In the genomic region with DNA sequence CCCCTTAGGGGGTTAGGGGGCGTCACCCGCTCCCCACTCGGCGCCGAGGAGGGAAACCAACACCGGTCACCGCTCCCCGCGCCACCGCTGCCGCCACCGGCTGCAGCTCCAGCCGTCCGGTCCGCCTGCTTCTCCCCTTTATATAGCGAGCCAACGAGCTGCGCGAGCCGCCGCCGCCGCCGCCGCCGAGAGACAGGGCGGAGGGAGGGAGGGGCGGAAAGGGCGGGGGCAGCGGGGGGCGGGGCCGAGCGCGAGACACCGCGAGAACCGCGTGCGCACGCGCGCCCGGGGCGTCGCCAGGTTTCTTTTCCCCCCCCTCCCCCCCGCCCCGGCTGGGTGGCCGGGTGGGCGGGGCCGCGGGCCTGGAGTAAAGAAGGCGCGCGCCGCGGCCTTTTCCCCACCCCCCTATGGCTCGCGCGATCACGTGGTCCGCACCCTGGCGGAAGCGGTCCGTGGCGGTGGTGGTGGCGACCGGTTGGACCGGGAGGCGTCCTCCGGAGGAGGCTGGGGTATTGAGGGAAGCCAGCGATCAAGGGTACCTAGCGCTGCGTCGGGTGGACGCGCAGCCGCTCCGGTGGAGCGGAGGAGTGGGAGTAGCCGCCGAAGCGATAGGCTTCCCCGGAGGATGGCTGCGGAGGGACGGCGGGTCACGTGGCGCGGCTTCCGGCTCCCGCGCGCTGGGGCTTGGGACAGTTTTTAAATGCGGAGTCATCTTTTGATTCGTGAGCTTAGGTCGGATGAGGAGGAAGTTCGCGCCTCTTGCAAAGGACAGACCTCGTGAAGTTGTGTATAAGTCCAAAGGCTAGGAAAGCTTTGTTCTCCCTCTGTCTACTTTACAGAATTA, we compare ENCODE assay signal across 8 mouse cellular contexts. TPM values are rescaled to one million over a fixed set of nuclear protein-coding genes. Genes with fewer than 3 reads are reported as not detected.
A peak's percentile ranks its signal among the peaks of the same experiment; 100 is the strongest.
DNase-seq lines count a peak whose midpoint lies in the region; ATAC-seq and TF ChIP-seq lines count a peak whose summit lies in the region.

A gene (minus strand): TSS at position 641 of the 844 bp plus-strand sequence.

- DNase-seq in MEL (ENCODE audit: low read depth, low spot score), result peak; percentile 95
- peak; percentile 95 to 97 for DNase-seq in cerebellum, adult 2 months
- DNase-seq in forelimb bud, embryonic 11.5 days (ENCODE audit: low read depth, low spot score), result peak; percentile 95
- peak; percentile 63 for DNase-seq in layer of hippocampus, adult 9-10 months (ENCODE audit: low spot score)
- peak; percentile 96 for DNase-seq in ovary, postnatal 10 days (ENCODE audit: low spot score)
- peak; percentile 94 to 95 for DNase-seq in thymus, postnatal 10 days (ENCODE audit: low spot score in 2 of 2)

- WGBS in cerebellum, adult 2 months, result under 1% methylated on average over 70 of the region's 99 CpGs
- WGBS in lung, embryonic 16.5 days, result under 1% methylated on average over 58 of the region's 99 CpGs

- no peak for TF ChIP-seq RAD21 in MEL (IDR thresholded peaks at IDR 0.05; ENCODE audit: low read depth, low read length)

- peaks cover 3 to 24% of the 10 kb centered on the region in 2 experiments; a peak in 3 of 4 replicates for H3K36me3 ChIP-seq in MEL (ENCODE audit: control insufficient read depth in 1 of 2, insufficient read depth in 2 of 2, low read length in 2 of 2)
- peaks cover 4% of the 10 kb centered on the region; the same call in 1 of the 2 replicates for H3K36me3 ChIP-seq in lung, embryonic 16.5 days (ENCODE audit: control insufficient read depth, insufficient read depth, low read length)

- peak; percentile 56 to 65 for ATAC-seq in hematopoietic stem cell, adult 5-6 weeks (replicated peaks in 1 of 2; ENCODE audit: insufficient read depth in 1 of 2, low FRiP score in 2 of 2, low TSS enrichment in 1 of 2, low read depth in 1 of 2, poor library complexity in 2 of 2, severe bottlenecking in 2 of 2)
- peak; percentile 88 for ATAC-seq in lung, embryonic 16.5 days (ENCODE audit: low read depth)

- no peak; a peak in 1 of 6 replicates for TF ChIP-seq CTCF in MEL (IDR thresholded peaks at IDR 0.05 in 2 of 3, conservative IDR thresholded peaks at IDR 0.05 in 1 of 3; ENCODE audit: control insufficient read depth in 1 of 3, insufficient read depth in 1 of 3, low read depth in 2 of 3, low read length in 3 of 3, poor library complexity in 1 of 3, severe bottlenecking in 1 of 3)
- no peak for TF ChIP-seq CTCF in cerebellum, adult 2 months (IDR thresholded peaks at IDR 0.05; ENCODE audit: borderline replicate concordance, insufficient read depth, low read depth, low read length)

- H3K4me2 ChIP-seq in lung, embryonic 16.5 days (ENCODE audit: low read depth, low read length), result peak within 1 kb of the TSS; percentile 83

- peak within 1 kb of the TSS; percentile 100 for H3K9ac ChIP-seq in MEL (ENCODE audit: control insufficient read depth, low read depth, low read length, poor library complexity, severe bottlenecking)
- peak within 1 kb of the TSS; percentile 99 for H3K9ac ChIP-seq in lung, embryonic 16.5 days (ENCODE audit: low read length)

- H3K4me3 ChIP-seq in MEL (ENCODE audit: control insufficient read depth in 1 of 2, insufficient read depth in 1 of 2, low read depth in 2 of 2, low read length in 2 of 2), result peak within 1 kb of the TSS; percentile 63 to 91
- peak within 1 kb of the TSS; percentile 87 for H3K4me3 ChIP-seq in cerebellum, adult 2 months (replicated peaks; ENCODE audit: insufficient read depth, low read depth, low read length)
- H3K4me3 ChIP-seq in lung, embryonic 16.5 days (ENCODE audit: low read length), result peak within 1 kb of the TSS; percentile 80

- TF ChIP-seq EP300 in MEL (IDR thresholded peaks at IDR 0.05; ENCODE audit: low read depth in 1 of 2, low read length in 2 of 2), result peak; percentile 15 to 31; a peak in 1 of 4 replicates

- TF ChIP-seq POLR2A in MEL (IDR thresholded peaks at IDR 0.05; ENCODE audit: control insufficient read depth in 1 of 2, insufficient read depth in 1 of 2, low read depth in 1 of 2, low read length in 2 of 2, poor library complexity in 1 of 2), result peak; percentile 97 to 100
- peak; percentile 87 for TF ChIP-seq POLR2A in cerebellum, adult 2 months (IDR thresholded peaks at IDR 0.05; ENCODE audit: borderline replicate concordance, insufficient read depth, low read length)

- H3K27ac ChIP-seq in MEL (ENCODE audit: control insufficient read depth, low read depth, low read length), result peak within 1 kb of the TSS; percentile 100
- H3K27ac ChIP-seq in cerebellum, adult 2 months (ENCODE audit: insufficient read depth, low read length), result peak within 1 kb of the TSS; percentile 91
- peak within 1 kb of the TSS; percentile 100 for H3K27ac ChIP-seq in lung, embryonic 16.5 days (ENCODE audit: low read length)

- H3K79me2 ChIP-seq in MEL (ENCODE audit: control insufficient read depth, insufficient read depth, low read length, poor library complexity), result peaks cover 26% of the 10 kb centered on the region

- no peaks in the 10 kb centered on the region for H3K27me3 ChIP-seq in MEL (ENCODE audit: control insufficient read depth in 1 of 2, insufficient read depth in 2 of 2, low read length in 2 of 2)
- no peaks in the 10 kb centered on the region for H3K27me3 ChIP-seq in cerebellum, adult 2 months (ENCODE audit: control insufficient read depth, insufficient read depth, low read length)
- H3K27me3 ChIP-seq in lung, embryonic 16.5 days (ENCODE audit: control insufficient read depth, insufficient read depth, low read depth, low read length), result no peaks in the 10 kb centered on the region

- H3K4me1 ChIP-seq in MEL (ENCODE audit: control insufficient read depth in 1 of 2, insufficient read depth in 2 of 2, low read length in 2 of 2), result peaks cover 5 to 17% of the 10 kb centered on the region in 2 experiments
- H3K4me1 ChIP-seq in cerebellum, adult 2 months (ENCODE audit: control insufficient read depth, insufficient read depth, low read length), result no peaks in the 10 kb centered on the region
- peaks cover 14% of the 10 kb centered on the region for H3K4me1 ChIP-seq in lung, embryonic 16.5 days (replicated peaks; ENCODE audit: control insufficient read depth, insufficient read depth, low read length)

- no peaks in the 10 kb centered on the region for H3K9me3 ChIP-seq in MEL (replicated peaks; ENCODE audit: insufficient read depth, low read length)
- H3K9me3 ChIP-seq in lung, embryonic 16.5 days (ENCODE audit: control insufficient read depth, low read length), result no peaks in the 10 kb centered on the region

TF ChIP-seq in MEL, 35 proteins besides CTCF, POLR2A, EP300 and RAD21 (continues in another document):
- TF ChIP-seq RCOR1 (IDR thresholded peaks at IDR 0.05; ENCODE audit: low read depth, low read length) (no peak), ZKSCAN1 (IDR thresholded peaks at IDR 0.05; ENCODE audit: low read depth, low read length) (no peak), CHD1 (IDR thresholded peaks at IDR 0.05; ENCODE audit: low read depth, low read length) (no peak), MYC (IDR thresholded peaks at IDR 0.05; ENCODE audit: low read depth, low read length) (peak; percentile 89), ETS1 (IDR thresholded peaks at IDR 0.05; ENCODE audit: low read depth, low read length) (peak; percentile 51; the same call in 1 of the 2 replicates), ELF1 (IDR thresholded peaks at IDR 0.05; ENCODE audit: low read depth, low read length) (peak; percentile 76), MAZ (IDR thresholded peaks at IDR 0.05; ENCODE audit: low read depth, low read length) (peak; percentile 86; the same call in 1 of the 2 replicates), MAFK (IDR thresholded peaks at IDR 0.05; ENCODE audit: borderline replicate concordance, low read depth, low read length) (no peak), TCF12 (IDR thresholded peaks at IDR 0.05; ENCODE audit: low read depth, low read length) (peak; percentile 49; the same call in 1 of the 2 replicates), POLR2AphosphoS5 (IDR thresholded peaks at IDR 0.05; ENCODE audit: borderline replicate concordance, low read depth, low read length) (peak; percentile 88), USF2 (IDR thresholded peaks at IDR 0.05; ENCODE audit: borderline replicate concordance in 1 of 2, insufficient read depth in 1 of 2, low read depth in 1 of 2, low read length in 2 of 2) (peak in 1 of 2 experiments; percentile 90; a peak in 3 of 4 replicates), NRF1 (IDR thresholded peaks at IDR 0.05; ENCODE audit: insufficient read depth, low read depth, low read length, poor library complexity, severe bottlenecking) (peak; percentile 76), UBTF (IDR thresholded peaks at IDR 0.05; ENCODE audit: borderline replicate concordance, insufficient read depth, low read depth, low read length) (no peak), POLR2AphosphoS2 (IDR thresholded peaks at IDR 0.05; ENCODE audit: low read length) (peak; percentile 85), GATA1 (IDR thresholded peaks at IDR 0.05; ENCODE audit: low read depth, low read length) (no peak), CHD2 (IDR thresholded peaks at IDR 0.05; ENCODE audit: low read length) (no peak), JUND (IDR thresholded peaks at IDR 0.05; ENCODE audit: low read depth, low read length) (no peak), ZC3H11A (IDR thresholded peaks at IDR 0.05; ENCODE audit: low read depth, low read length) (no peak), USF1 (IDR thresholded peaks at IDR 0.05; ENCODE audit: low read depth, low read length) (peak; percentile 97), BHLHE40 (IDR thresholded peaks at IDR 0.05; ENCODE audit: borderline replicate concordance, low read depth, low read length) (peak; percentile 74; the same call in 1 of the 2 replicates), NELFE (IDR thresholded peaks at IDR 0.05; ENCODE audit: low read depth, low read length) (peak; percentile 97), MAX (IDR thresholded peaks at IDR 0.05; ENCODE audit: low read length) (peak; percentile 97), KAT2A (conservative IDR thresholded peaks at IDR 0.05; ENCODE audit: low read depth, low read length) (peak; percentile 60), MEF2A (IDR thresholded peaks at IDR 0.05; ENCODE audit: extremely low read depth, insufficient replicate concordance, low read depth, low read length, poor library complexity, severe bottlenecking) (peak; percentile 63; the same call in 1 of the 2 replicates), HCFC1 (IDR thresholded peaks at IDR 0.05; ENCODE audit: low read depth, low read length) (peak; percentile 78), GABPA (IDR thresholded peaks at IDR 0.05; ENCODE audit: low read depth, low read length) (no peak), SMC3 (IDR thresholded peaks at IDR 0.05; ENCODE audit: low read depth, low read length) (no peak)

RNA-seq across cellular contexts. Expression of the gene that starts here (rescaled TPM):
- total RNA-seq in MEL (2012; rRNA removed), result 15.3 and 18.8 TPM in 2 replicates
- 10 to 100 TPM in 1 of 2 experiments, not detected in 1; 14.3 TPM for polyA plus RNA-seq in MEL (2012; ENCODE audit: insufficient read depth in 1 of 2, insufficient read length in 2 of 2, low read depth in 1 of 2, low replicate concordance in 2 of 2, missing spikeins in 1 of 2)
- polyA plus RNA-seq in cerebellum, adult 2 months (2012; rRNA removed), result 25.5 and 28.1 TPM in 2 replicates
- 37.3 and 38.3 TPM in 2 replicates for total RNA-seq in hematopoietic stem cell, adult 5-6 weeks (2017)
- 42.5 and 46.9 TPM in 2 replicates for polyA plus RNA-seq in lung, embryonic 16.5 days (2015; fragmentation: Nextera tagmentation; extraction: Ambion mirVana)

Comparison
In these comparisons a context has a peak if more than half of its experiments do, and no peak if none do; other contexts are left out.
1. Peak in every context shown above with its lines: DNase-seq, ATAC-seq, H3K4me3 ChIP-seq and H3K27ac ChIP-seq.